Mouse (Mus musculus) spleen, postnatal 14 days (tissue): ENCODE data around the gene Chchd2.
A peak's percentile ranks its signal among the peaks of the same experiment; 100 is the strongest.

ENCODE experiments used
- DNase-seq, 2 experiments: peaks; one replicate each; pipeline ENCODE4 v3.0.0; 2021 to 2022; ENCODE audit warnings: low spot score in 2 of 2

Chchd2 gene

GRCm38 (mm10) chr5:129878946-129879345 is 8.3 kb downstream of the Chchd2 start:
- no peak for DNase-seq

GRCm38 (mm10) chr5:129877731-129878455 is 9.4 kb downstream of the Chchd2 start:
- no peak for DNase-seq

- no peak for DNase-seq
These were observed 12.2 kb downstream of the Chchd2 start for GRCm38 (mm10) chr5:129875098-129875497.

GRCm38 (mm10) chr5:129873942-129874341 is 13.3 kb downstream of the Chchd2 start:
- DNase-seq: no peak

- no peak for DNase-seq
These were observed 16.0 kb downstream of the Chchd2 start for GRCm38 (mm10) chr5:129871238-129871637.

GRCm38 (mm10) chr5:129869238-129869995 is 17.9 kb downstream of the Chchd2 start:
- no peak for DNase-seq

- DNase-seq: no peak
These were observed 21.4 kb downstream of the Chchd2 start for GRCm38 (mm10) chr5:129865841-129866240.

GRCm38 (mm10) chr5:129864467-129864866 is 22.8 kb downstream of the Chchd2 start:
- DNase-seq: peak in 1 of 2 experiments; percentile 37

- no peak for DNase-seq
These were observed 24.9 kb downstream of the Chchd2 start for GRCm38 (mm10) chr5:129862325-129862724.

GRCm38 (mm10) chr5:129856414-129856813 is 30.9 kb downstream of the Chchd2 start:
- DNase-seq: no peak

- DNase-seq: no peak
These were observed 32.1 kb downstream of the Chchd2 start for GRCm38 (mm10) chr5:129855163-129855562.

GRCm38 (mm10) chr5:129847558-129847820 is 39.8 kb downstream of the Chchd2 start:
- no peak for DNase-seq

- peak; percentile 91 to 92 for DNase-seq
These were observed 40.3 kb downstream of the Chchd2 start, which contains the start of gene Sumf2 for GRCm38 (mm10) chr5:129846752-129847557. Gene Sumf2, plus strand, starts transcription at chr5:129846986.

GRCm38 (mm10) chr5:129844848-129845247 is 42.4 kb downstream of the Chchd2 start:
- no peak for DNase-seq
